Comparison of ENCODE assay signal across 27 mouse cellular contexts in the genomic region with DNA sequence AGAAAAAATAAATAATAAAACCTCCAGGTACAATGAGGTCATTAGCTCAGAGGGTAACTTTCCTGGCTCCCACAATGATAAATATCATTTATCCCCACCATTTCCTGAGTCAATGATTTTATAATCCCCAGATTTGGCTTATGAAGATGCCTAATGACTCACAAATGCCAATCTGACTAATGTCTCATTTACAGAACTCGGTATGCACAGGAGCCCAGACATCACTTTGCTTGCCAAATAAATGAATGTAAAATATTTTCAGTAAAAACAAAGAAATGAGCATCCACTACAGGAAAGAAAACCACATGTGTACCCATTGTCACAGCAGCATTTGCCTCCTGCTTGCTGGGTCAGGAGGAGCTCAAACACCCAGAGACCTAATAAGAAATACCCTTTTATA.
"Had no signal": no experiment of that assay in that cellular context is flagged by ENCODE, and none has a peak within 500 bp of the region (broad histone marks: within the 10 kb centered on the region; RNA-seq: fewer than 3 reads in every experiment).

No protein-coding gene starts in this region.

- ATAC-seq: forebrain, embryonic 13.5 days; forebrain, embryonic 14.5 days; forebrain, embryonic 15.5 days; forebrain, embryonic 16.5 days; forebrain, postnatal 0 days had no signal

- H3K4me1 ChIP-seq: embryonic facial prominence, embryonic 10.5 days; embryonic facial prominence, embryonic 12.5 days; embryonic facial prominence, embryonic 13.5 days; embryonic facial prominence, embryonic 15.5 days; forebrain, embryonic 10.5 days; forebrain, embryonic 12.5 days; forebrain, embryonic 13.5 days; forebrain, embryonic 15.5 days; heart, embryonic 10.5 days had no signal

- H3K4me3 ChIP-seq: embryonic facial prominence, embryonic 10.5 days; embryonic facial prominence, embryonic 12.5 days; embryonic facial prominence, embryonic 13.5 days; embryonic facial prominence, embryonic 15.5 days; erythroblast, embryonic 14.5 days; forebrain, embryonic 10.5 days; forebrain, embryonic 12.5 days; forebrain, embryonic 13.5 days; forebrain, embryonic 15.5 days; gastrocnemius, adult 2 months; heart, adult 2 months; heart, embryonic 10.5 days had no signal

- H3K36me3 ChIP-seq: embryonic facial prominence, embryonic 10.5 days; embryonic facial prominence, embryonic 12.5 days; embryonic facial prominence, embryonic 13.5 days; embryonic facial prominence, embryonic 15.5 days; forebrain, embryonic 10.5 days; forebrain, embryonic 12.5 days; forebrain, embryonic 15.5 days; heart, embryonic 10.5 days had no signal

- H3K27me3 ChIP-seq: embryonic facial prominence, embryonic 12.5 days; embryonic facial prominence, embryonic 13.5 days; embryonic facial prominence, embryonic 15.5 days; forebrain, embryonic 12.5 days; forebrain, embryonic 13.5 days; forebrain, embryonic 15.5 days had no signal

- DNase-seq: cerebellum, postnatal 10 days; cerebellum, postnatal 14 days; cerebellum, postnatal 25 days; cerebellum, postnatal 36 days; embryo, embryonic 11 days; forebrain, postnatal 0 days; gastrocnemius, adult 2 months; gastrocnemius, postnatal 10 days; gastrocnemius, postnatal 14 days; gastrocnemius, postnatal 25 days; gastrocnemius, postnatal 36 days; heart, adult 11 months; heart, adult 18-20 months; heart, adult 2 months had no signal

- H3K4me2 ChIP-seq: embryonic facial prominence, embryonic 12.5 days; embryonic facial prominence, embryonic 13.5 days; embryonic facial prominence, embryonic 15.5 days; forebrain, embryonic 12.5 days; forebrain, embryonic 13.5 days; forebrain, embryonic 15.5 days; heart, embryonic 11.5 days had no signal

- H3K9me3 ChIP-seq: embryonic facial prominence, embryonic 10.5 days; embryonic facial prominence, embryonic 12.5 days; embryonic facial prominence, embryonic 13.5 days; embryonic facial prominence, embryonic 15.5 days; forebrain, embryonic 10.5 days; forebrain, embryonic 13.5 days; forebrain, embryonic 15.5 days; heart, embryonic 10.5 days had no signal

- H3K27ac ChIP-seq: embryonic facial prominence, embryonic 10.5 days; embryonic facial prominence, embryonic 12.5 days; embryonic facial prominence, embryonic 13.5 days; embryonic facial prominence, embryonic 15.5 days; forebrain, embryonic 10.5 days; forebrain, embryonic 12.5 days; forebrain, embryonic 13.5 days; forebrain, embryonic 15.5 days; gastrocnemius, adult 2 months; heart, adult 2 months; heart, embryonic 10.5 days had no signal

- H3K9ac ChIP-seq: embryonic facial prominence, embryonic 12.5 days; embryonic facial prominence, embryonic 13.5 days; embryonic facial prominence, embryonic 15.5 days; forebrain, embryonic 12.5 days; forebrain, embryonic 13.5 days; forebrain, embryonic 15.5 days; forebrain, postnatal 0 days had no signal
